Mouse (Mus musculus) splenic B cell, adult 2 months (primary cell): ENCODE data around the gene Pus7l.

Experiments
- DNase-seq: peaks from one replicate; pipeline ENCODE4 v3.0.0-alpha.2; 2011; ENCODE audit warnings: low read depth, low spot score
- H3K27me3 ChIP-seq: 2 replicates; pipeline ENCODE4 v1.6.1; 2012; ENCODE audit warnings: mild to moderate bottlenecking, low read length, moderate library complexity, mixed read lengths; ENCODE audit not compliant: control insufficient read depth, poor library complexity, insufficient read depth, severe bottlenecking
- H3K36me3 ChIP-seq: 2 replicates; pipeline ENCODE4 v1.6.1; 2012; ENCODE audit warnings: mild to moderate bottlenecking, low read length, moderate library complexity, mixed read lengths; ENCODE audit not compliant: control insufficient read depth, poor library complexity, insufficient read depth, severe bottlenecking

Gene Pus7l

DNA sequence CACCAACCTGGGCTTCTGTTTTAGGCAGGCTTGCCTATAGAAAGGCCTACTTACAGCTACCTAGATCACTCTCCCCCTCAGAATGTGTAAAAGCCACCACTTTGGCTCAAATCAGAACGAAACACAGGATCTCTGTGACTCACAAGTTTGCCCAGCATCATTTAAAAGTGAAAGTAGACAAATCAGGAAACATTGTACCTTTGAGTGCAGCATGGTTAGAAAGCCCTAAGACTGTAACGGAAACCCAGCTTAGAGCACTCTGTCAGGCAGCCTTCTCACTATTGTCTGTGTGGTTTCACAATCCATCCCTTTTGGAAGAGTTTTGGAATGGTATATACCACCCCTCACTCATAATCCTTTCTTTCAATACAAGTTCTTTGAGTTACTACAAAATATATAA is 21.6 kb upstream of the Pus7l start:
- DNase-seq = no peak
- Histone ChIP-seq H3K36me3 (peaks cover 15% of the 10 kb centered on the region), H3K27me3 (no peaks in the 10 kb centered on the region)

- Histone ChIP-seq H3K27me3 (no peaks in the 10 kb centered on the region), H3K36me3 (peaks cover 21% of the 10 kb centered on the region)
- DNase-seq = no peak
These were observed 15.7 kb upstream of the Pus7l start for GRCm38 (mm10) chr15:94558895-94559656.

DNA sequence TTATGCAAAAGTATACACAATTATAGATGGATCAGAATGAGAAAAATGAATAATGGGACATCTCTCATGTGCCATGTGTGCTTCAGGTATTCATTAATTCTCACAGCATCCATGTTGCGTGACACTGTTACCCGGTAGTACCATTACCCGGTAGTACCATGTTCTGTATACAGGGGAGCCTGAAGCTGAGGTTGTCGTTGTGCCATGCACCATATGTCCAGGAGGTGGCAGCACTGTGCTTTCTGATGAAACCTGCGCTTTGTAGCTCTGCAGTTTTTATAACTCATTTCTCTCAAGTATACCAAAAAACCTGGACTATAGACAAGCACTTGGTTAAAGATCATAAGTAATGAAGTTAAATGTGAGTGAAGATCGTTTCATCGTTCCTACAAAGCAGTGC is 14.1 kb upstream of the Pus7l start:
- Histone ChIP-seq H3K27me3 (no peaks in the 10 kb centered on the region), H3K36me3 (peaks cover 20% of the 10 kb centered on the region)
- peak; percentile 91 for DNase-seq

DNA sequence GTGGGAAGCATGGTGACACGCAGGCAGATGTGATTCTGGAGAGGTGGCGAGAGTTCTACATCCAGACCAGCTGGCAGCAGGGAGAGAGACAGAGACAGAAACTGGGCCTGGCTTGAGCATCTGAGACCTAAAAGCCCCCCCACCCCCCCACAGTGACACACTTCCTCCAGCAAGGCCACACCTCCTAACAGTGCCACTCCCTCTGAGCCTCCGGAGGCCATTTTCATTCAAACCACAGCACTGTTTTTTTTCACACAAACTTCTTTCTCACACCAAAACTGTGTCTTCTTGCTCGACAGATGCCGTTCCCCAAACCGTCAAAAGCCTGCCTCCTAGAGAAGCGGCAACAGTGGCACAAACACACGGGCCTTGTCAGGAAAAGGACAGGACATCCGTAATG is 10.2 kb upstream of the Pus7l start:
- Histone ChIP-seq H3K27me3 (no peaks in the 10 kb centered on the region), H3K36me3 (peaks cover 11% of the 10 kb centered on the region)
- DNase-seq = no peak

- no peak for DNase-seq
- no peaks in the 10 kb centered on the region; the same call in 1 of the 2 replicates for H3K36me3 ChIP-seq
- H3K27me3 ChIP-seq = no peaks in the 10 kb centered on the region
These were observed 1.5 kb upstream of the Pus7l start for GRCm38 (mm10) chr15:94544844-94545243.

DNA sequence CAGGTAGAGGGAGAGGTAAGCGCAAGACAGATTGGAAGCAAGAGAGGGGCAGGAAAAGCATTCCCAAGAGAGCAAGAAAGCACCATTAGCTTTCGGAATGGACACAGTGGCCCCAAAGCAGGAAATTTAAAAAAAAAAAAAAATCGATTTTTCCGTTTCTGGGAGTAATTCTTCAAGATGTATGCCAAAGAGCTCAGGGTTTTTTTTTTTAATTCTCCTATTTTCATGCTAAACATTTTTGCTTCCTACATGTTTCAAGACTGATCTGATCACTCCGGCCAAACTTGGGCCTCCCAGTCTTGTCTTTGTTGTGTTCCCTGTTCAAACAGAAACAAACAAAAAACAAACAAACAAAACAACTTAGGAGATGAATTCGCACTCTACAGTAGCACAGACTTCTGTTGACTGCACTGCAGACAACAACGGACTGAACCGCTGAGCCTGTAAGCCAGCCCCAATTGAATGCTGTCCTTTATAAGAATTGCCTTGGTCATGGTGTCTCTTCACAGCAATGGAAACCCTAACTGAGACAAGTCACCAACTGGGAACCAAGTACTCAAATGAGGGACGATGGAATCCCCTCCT is 797 bp upstream of the Pus7l start:
- Histone ChIP-seq H3K27me3 (no peaks in the 10 kb centered on the region), H3K36me3 (no peaks in the 10 kb centered on the region; the same call in 1 of the 2 replicates)
- no peak for DNase-seq

DNA sequence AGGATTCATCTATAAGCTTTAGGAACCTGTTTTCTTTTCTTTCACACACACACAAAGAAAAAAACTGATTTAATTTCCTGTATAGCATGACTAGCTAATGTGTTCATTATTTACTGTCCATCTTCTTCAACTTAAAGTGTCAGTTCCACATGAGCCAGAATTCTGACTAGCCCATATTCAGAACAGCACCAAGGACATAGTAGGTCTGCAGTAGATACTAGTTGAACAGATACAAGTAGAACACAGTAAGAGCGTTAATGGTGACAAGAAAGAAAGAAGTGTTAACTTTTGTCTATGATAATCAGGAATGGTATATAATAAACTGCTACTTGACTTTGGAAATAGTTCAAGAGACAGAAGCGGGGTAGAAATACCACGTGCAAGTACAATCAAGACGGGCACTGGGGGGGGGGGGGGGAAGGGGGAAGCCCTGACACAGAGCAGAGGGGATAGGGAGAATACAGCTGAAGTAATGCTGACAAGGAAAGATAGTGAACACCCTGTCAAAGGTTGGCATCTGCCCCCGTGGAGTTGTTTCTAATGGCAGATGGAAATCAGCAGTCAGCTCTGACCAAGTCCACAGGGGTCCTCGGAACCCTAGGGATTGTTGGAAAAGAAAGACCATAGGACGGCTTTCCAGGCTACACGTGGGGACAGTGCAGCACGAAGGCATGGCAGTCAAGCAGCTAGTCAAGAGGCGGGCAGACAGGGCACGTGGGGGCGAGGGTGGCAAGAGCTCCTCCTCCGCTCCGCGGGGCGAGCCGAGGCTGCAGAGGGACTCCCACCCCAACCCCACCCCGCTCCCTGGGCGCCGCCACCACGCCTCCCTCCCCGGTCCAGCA is 559 bp downstream of the Pus7l start:
- no peaks in the 10 kb centered on the region for H3K27me3 ChIP-seq
- no peak for DNase-seq
- no peaks in the 10 kb centered on the region for H3K36me3 ChIP-seq

DNA sequence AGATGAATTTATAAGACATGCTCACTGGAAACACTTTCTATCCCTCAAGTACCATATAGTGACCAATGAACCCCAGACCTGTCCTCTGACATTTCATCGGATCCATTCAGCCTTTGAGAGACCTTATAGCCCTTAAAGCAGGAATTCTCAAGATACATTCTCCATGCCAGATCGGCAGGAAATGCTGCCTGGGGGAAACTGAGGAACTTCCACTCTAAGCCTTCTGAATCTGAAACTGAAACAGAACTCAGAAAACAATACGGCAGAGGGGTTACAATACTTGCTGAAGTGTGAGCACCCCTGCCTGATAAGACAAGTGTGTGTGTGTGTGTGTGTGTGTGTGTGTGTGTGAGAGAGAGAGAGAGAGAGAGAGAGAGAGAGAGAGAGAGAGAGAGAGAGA is 4.1 kb downstream of the Pus7l start:
- H3K36me3 ChIP-seq = no peaks in the 10 kb centered on the region
- DNase-seq = no peak
- no peaks in the 10 kb centered on the region for H3K27me3 ChIP-seq

GRCm38 (mm10) chr15:94535521-94535920 is 7.8 kb downstream of the Pus7l start:
- DNase-seq = no peak
- Histone ChIP-seq H3K36me3 (peaks cover 1% of the 10 kb centered on the region; the same call in 1 of the 2 replicates), H3K27me3 (no peaks in the 10 kb centered on the region)

DNA sequence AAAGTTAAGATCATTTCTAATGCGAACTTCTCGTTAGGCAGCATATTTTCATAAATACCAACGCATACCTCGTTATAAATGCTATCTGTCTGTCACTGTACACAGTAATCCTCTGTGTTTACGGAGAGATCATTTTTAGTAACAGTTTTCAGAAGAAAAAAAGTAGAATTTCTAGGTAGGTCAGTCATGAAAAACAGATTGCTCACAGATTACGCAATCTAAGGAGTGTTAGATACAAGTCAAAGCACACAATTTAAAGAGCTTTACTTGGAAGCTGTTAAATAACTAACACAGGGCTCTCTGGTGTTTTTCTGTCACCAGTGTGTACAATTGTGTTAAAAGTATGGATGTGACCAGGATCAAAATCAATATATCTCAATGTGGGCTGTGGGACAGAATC is 10.4 kb downstream of the Pus7l start:
- no peaks in the 10 kb centered on the region for H3K27me3 ChIP-seq
- DNase-seq = no peak

GRCm38 (mm10) chr15:94532306-94532705 is 11.0 kb downstream of the Pus7l start:
- Histone ChIP-seq H3K36me3 (peaks cover 3% of the 10 kb centered on the region; the same call in 1 of the 2 replicates), H3K27me3 (no peaks in the 10 kb centered on the region)
- no peak for DNase-seq

More for the DNA sequence above, 10.4 kb downstream of the Pus7l start:
- peaks cover 3% of the 10 kb centered on the region; the same call in 1 of the 2 replicates for H3K36me3 ChIP-seq

- Histone ChIP-seq H3K27me3 (no peaks in the 10 kb centered on the region), H3K36me3 (peaks cover 3% of the 10 kb centered on the region; the same call in 1 of the 2 replicates)
- DNase-seq = no peak
These were observed 12.8 kb downstream of the Pus7l start for GRCm38 (mm10) chr15:94530519-94530918.

- peaks cover 4% of the 10 kb centered on the region; the same call in 1 of the 2 replicates for H3K36me3 ChIP-seq
- no peak for DNase-seq
- no peaks in the 10 kb centered on the region for H3K27me3 ChIP-seq
These were observed 18.4 kb downstream of the Pus7l start for GRCm38 (mm10) chr15:94524956-94525355.

- Histone ChIP-seq H3K36me3 (0 out of 2 replicates have a peak, but pooled peaks cover 2% of the 10 kb centered on the region), H3K27me3 (no peaks in the 10 kb centered on the region)
- no peak for DNase-seq
These were observed 20.1 kb downstream of the Pus7l start for GRCm38 (mm10) chr15:94523251-94523650.

DNA sequence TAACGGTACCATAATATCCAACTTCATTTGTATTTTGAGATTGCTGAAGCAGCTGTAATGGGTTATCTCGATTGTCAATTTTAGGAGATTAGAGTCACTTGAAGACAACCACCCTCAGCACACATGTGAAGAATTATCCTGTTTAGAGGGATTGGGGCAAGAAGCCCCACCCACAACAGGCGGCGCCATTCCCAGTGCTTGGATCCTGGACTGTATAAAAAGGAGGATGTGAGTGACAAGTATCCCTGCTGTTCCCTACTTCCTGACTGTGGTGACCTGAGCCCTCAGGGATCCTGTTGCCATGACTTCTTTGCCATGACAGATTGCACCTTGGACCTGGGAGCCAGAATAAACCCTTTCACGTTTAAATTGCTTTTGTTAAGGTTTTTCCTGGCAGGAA is 22.4 kb downstream of the Pus7l start:
- DNase-seq = no peak
- Histone ChIP-seq H3K27me3 (no peaks in the 10 kb centered on the region), H3K36me3 (0 out of 2 replicates have a peak, but pooled peaks cover 2% of the 10 kb centered on the region)
